Mouse (Mus musculus): ENCODE results near the gene Xpr1. TPM values are rescaled to one million over a fixed set of nuclear protein-coding genes. Genes with fewer than 3 reads are reported as not detected.

The Xpr1 gene
- polyA plus RNA-seq, 2 experiments = 5.9 to 10.0 TPM

- 73% methylated on average over 11 of the region's 11 CpGs for WGBS
- DNase-seq (ENCODE audit: low spot score) = no peak
- H3K9me3 ChIP-seq (ENCODE audit: control insufficient read depth, low read length) = no peaks in the 10 kb centered on the region
- ATAC-seq (ENCODE audit: low FRiP score, low read depth) = no peak
- H3K9ac ChIP-seq (ENCODE audit: low read depth, low read length, severe bottlenecking) = no peak overlapping the region
- H3K36me3 ChIP-seq (ENCODE audit: control insufficient read depth, insufficient read depth, low read length) = peaks cover 49% of the 10 kb centered on the region
- peaks cover 51% of the 10 kb centered on the region for H3K4me1 ChIP-seq (ENCODE audit: control insufficient read depth, insufficient read depth, low read length)
- no peak for TF ChIP-seq POLR2A (IDR thresholded peaks at IDR 0.05; ENCODE audit: borderline replicate concordance, extremely low read depth, insufficient read depth, insufficient read length)
- H3K4me3 ChIP-seq (replicated peaks; ENCODE audit: low read length) = no peak overlapping the region
- H3K27ac ChIP-seq (replicated peaks; ENCODE audit: low read depth, low read length) = no peak overlapping the region
- H3K27me3 ChIP-seq (ENCODE audit: control insufficient read depth, insufficient read depth, low read length) = no peaks in the 10 kb centered on the region
- no peak overlapping the region for H3K4me2 ChIP-seq (replicated peaks; ENCODE audit: low read depth, low read length, severe bottlenecking)
Observed at GRCm38 (mm10) chr1:155237390-155237789, 179.8 kb downstream of the Xpr1 start.

GRCm38 (mm10) chr1:155236306-155237024 is 180.8 kb downstream of the Xpr1 start:
- WGBS = 64% methylated on average over 13 of the region's 13 CpGs
- Histone ChIP-seq H3K36me3 (ENCODE audit: control insufficient read depth, insufficient read depth, low read length) (peaks cover 42% of the 10 kb centered on the region), H3K27ac (replicated peaks; ENCODE audit: low read depth, low read length) (no peak overlapping the region), H3K9me3 (ENCODE audit: control insufficient read depth, low read length) (no peaks in the 10 kb centered on the region), H3K4me3 (replicated peaks; ENCODE audit: low read length) (no peak overlapping the region), H3K27me3 (ENCODE audit: control insufficient read depth, insufficient read depth, low read length) (no peaks in the 10 kb centered on the region), H3K9ac (ENCODE audit: low read depth, low read length, severe bottlenecking) (no peak overlapping the region), H3K4me1 (ENCODE audit: control insufficient read depth, insufficient read depth, low read length) (peaks cover 57% of the 10 kb centered on the region), H3K4me2 (replicated peaks; ENCODE audit: low read depth, low read length, severe bottlenecking) (no peak overlapping the region)
- TF ChIP-seq POLR2A (IDR thresholded peaks at IDR 0.05; ENCODE audit: borderline replicate concordance, extremely low read depth, insufficient read depth, insufficient read length) = no peak
- DNase-seq (ENCODE audit: low spot score) (no peak), ATAC-seq (ENCODE audit: low FRiP score, low read depth) (no peak)

GRCm38 (mm10) chr1:155235641-155236040 is 181.6 kb downstream of the Xpr1 start:
- ATAC-seq (ENCODE audit: low FRiP score, low read depth) (no peak), DNase-seq (ENCODE audit: low spot score) (no peak)
- H3K4me3 ChIP-seq (replicated peaks; ENCODE audit: low read length) = no peak overlapping the region
- H3K4me2 ChIP-seq (replicated peaks; ENCODE audit: low read depth, low read length, severe bottlenecking) = no peak overlapping the region
- WGBS = 46% methylated on average over 2 of the region's 2 CpGs
- peaks cover 61% of the 10 kb centered on the region for H3K4me1 ChIP-seq (ENCODE audit: control insufficient read depth, insufficient read depth, low read length)
- no peaks in the 10 kb centered on the region for H3K27me3 ChIP-seq (ENCODE audit: control insufficient read depth, insufficient read depth, low read length)
- TF ChIP-seq POLR2A (IDR thresholded peaks at IDR 0.05; ENCODE audit: borderline replicate concordance, extremely low read depth, insufficient read depth, insufficient read length) = no peak
- no peak overlapping the region for H3K9ac ChIP-seq (ENCODE audit: low read depth, low read length, severe bottlenecking)
- peaks cover 34% of the 10 kb centered on the region for H3K36me3 ChIP-seq (ENCODE audit: control insufficient read depth, insufficient read depth, low read length)
- no peak overlapping the region for H3K27ac ChIP-seq (replicated peaks; ENCODE audit: low read depth, low read length)
- H3K9me3 ChIP-seq (ENCODE audit: control insufficient read depth, low read length) = no peaks in the 10 kb centered on the region

- no peaks in the 10 kb centered on the region for H3K9me3 ChIP-seq (ENCODE audit: control insufficient read depth, low read length)
- WGBS = 14% methylated on average over 14 of the region's 14 CpGs
- no peaks in the 10 kb centered on the region for H3K27me3 ChIP-seq (ENCODE audit: control insufficient read depth, insufficient read depth, low read length)
- peak overlapping the region; percentile 20; the same call in 1 of the 2 replicates for H3K4me2 ChIP-seq (replicated peaks; ENCODE audit: low read depth, low read length, severe bottlenecking)
- no peak for TF ChIP-seq POLR2A (IDR thresholded peaks at IDR 0.05; ENCODE audit: borderline replicate concordance, extremely low read depth, insufficient read depth, insufficient read length)
- peak; percentile 75 for ATAC-seq (ENCODE audit: low FRiP score, low read depth)
- peaks cover 77% of the 10 kb centered on the region for H3K4me1 ChIP-seq (ENCODE audit: control insufficient read depth, insufficient read depth, low read length)
- H3K36me3 ChIP-seq (ENCODE audit: control insufficient read depth, insufficient read depth, low read length) = peaks cover 25% of the 10 kb centered on the region; the same call in 1 of the 2 replicates
- peak; percentile 82 for DNase-seq (ENCODE audit: low spot score)
- no peak overlapping the region for H3K9ac ChIP-seq (ENCODE audit: low read depth, low read length, severe bottlenecking)
- no peak overlapping the region for H3K4me3 ChIP-seq (replicated peaks; ENCODE audit: low read length)
- peak overlapping the region; percentile 76 for H3K27ac ChIP-seq (replicated peaks; ENCODE audit: low read depth, low read length)
Observed at GRCm38 (mm10) chr1:155233931-155234607, 183.1 kb downstream of the Xpr1 start.

- Histone ChIP-seq H3K4me1 (ENCODE audit: control insufficient read depth, insufficient read depth, low read length) (peaks cover 83% of the 10 kb centered on the region), H3K27ac (replicated peaks; ENCODE audit: low read depth, low read length) (peak overlapping the region; percentile 76), H3K36me3 (ENCODE audit: control insufficient read depth, insufficient read depth, low read length) (peaks cover 18% of the 10 kb centered on the region; the same call in 1 of the 2 replicates), H3K4me3 (replicated peaks; ENCODE audit: low read length) (no peak overlapping the region), H3K27me3 (ENCODE audit: control insufficient read depth, insufficient read depth, low read length) (no peaks in the 10 kb centered on the region), H3K4me2 (replicated peaks; ENCODE audit: low read depth, low read length, severe bottlenecking) (no peak overlapping the region), H3K9me3 (ENCODE audit: control insufficient read depth, low read length) (no peaks in the 10 kb centered on the region), H3K9ac (ENCODE audit: low read depth, low read length, severe bottlenecking) (no peak overlapping the region)
- WGBS = 73% methylated on average over 9 of the region's 9 CpGs
- DNase-seq (ENCODE audit: low spot score) (no peak), ATAC-seq (ENCODE audit: low FRiP score, low read depth) (no peak)
- no peak for TF ChIP-seq POLR2A (IDR thresholded peaks at IDR 0.05; ENCODE audit: borderline replicate concordance, extremely low read depth, insufficient read depth, insufficient read length)
Observed at GRCm38 (mm10) chr1:155233378-155233777, 183.8 kb downstream of the Xpr1 start.

All from limb, embryonic 14.5 days (tissue).